In the genomic region with DNA sequence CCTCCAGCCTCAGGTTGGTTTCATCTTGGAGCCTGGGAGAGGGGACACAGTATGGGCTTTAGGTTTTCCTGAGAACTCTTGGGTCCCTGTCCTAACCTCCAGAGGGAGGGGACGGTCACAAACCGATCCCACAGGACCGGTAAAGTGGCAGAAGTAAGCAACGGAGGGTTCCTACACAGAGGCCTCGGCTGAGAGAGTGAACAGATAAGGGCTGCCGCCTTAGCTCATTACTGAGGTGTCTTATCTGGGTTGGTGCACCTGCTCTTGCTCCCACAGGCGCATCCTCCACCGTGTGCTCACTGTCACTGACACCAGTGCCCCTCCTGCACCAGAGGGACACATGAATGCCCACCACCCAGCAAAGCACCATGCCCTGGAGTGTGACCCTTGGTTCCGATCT, we compare ENCODE assay signal across 19 mouse cellular contexts. TPM values are rescaled to one million over a fixed set of nuclear protein-coding genes. Genes with fewer than 3 reads are reported as not detected.
DNase-seq lines count a peak whose midpoint lies in the region; ATAC-seq and TF ChIP-seq lines count a peak whose summit lies in the region.
"Had no signal": no experiment of that assay in that cellular context is flagged by ENCODE, and none has a peak within 500 bp of the region (broad histone marks: within the 10 kb centered on the region; RNA-seq: fewer than 3 reads in every experiment).

No protein-coding gene starts in this region.

- peak overlapping the region; percentile 67 for H3K9ac ChIP-seq in liver, postnatal 0 days (replicated peaks)
- H3K9ac ChIP-seq: embryonic facial prominence, embryonic 13.5 days; lung, embryonic 15.5 days had no signal

- no peak for TF ChIP-seq CTCF in G1E (IDR thresholded peaks at IDR 0.05; ENCODE audit: low read depth, low read length)
- TF ChIP-seq CTCF in liver, postnatal 0 days (IDR thresholded peaks at IDR 0.05; ENCODE audit: low read depth), result no peak

- no peaks in the 10 kb centered on the region for H3K9me3 ChIP-seq in G1E (replicated peaks)
- no peaks in the 10 kb centered on the region for H3K9me3 ChIP-seq in liver, postnatal 0 days (ENCODE audit: low read length)
- H3K9me3 ChIP-seq: embryonic facial prominence, embryonic 13.5 days; hindbrain, embryonic 10.5 days; lung, embryonic 15.5 days had no signal

- 47% methylated on average over 9 of the region's 9 CpGs for WGBS in liver, postnatal 0 days (ENCODE audit: insufficient replicate concordance)

- intact Hi-C loops in heart, postnatal 25 days (cut with DNase I), result no loop called here

- peak; percentile 28; the same call in 1 of the 2 replicates for ATAC-seq in G1E (ENCODE audit: extremely low read depth, insufficient number of reproducible peaks, low FRiP score, poor library complexity, severe bottlenecking)
- ATAC-seq in erythroblast, adult 5-6 weeks (replicated peaks; ENCODE audit: low FRiP score, poor library complexity, severe bottlenecking), result peak; percentile 82
- ATAC-seq in liver, postnatal 0 days, result peak; percentile 97
- ATAC-seq: activated CD4-positive, CD25-positive, alpha-beta regulatory T cell, adult 4 months had no signal

- DNase-seq in heart, adult 11 months, result peak; percentile 73
- no peak for DNase-seq in heart, postnatal 25 days (ENCODE audit: low spot score)
- DNase-seq in G1E (ENCODE audit: low spot score), result no peak
- peak; percentile 62 for DNase-seq in liver, postnatal 0 days
- no peak for DNase-seq in embryo, embryonic 10.5 days (ENCODE audit: low spot score)
- no peak for DNase-seq in layer of hippocampus, adult 8-10 months (ENCODE audit: low spot score in 2 of 2)
- DNase-seq in frontal cortex, postnatal 14 days (ENCODE audit: low spot score in 2 of 2), result no peak
- DNase-seq: cerebellum, postnatal 10 days; heart, adult 18-20 months; kidney, adult 8-10 months had no signal

- no peak overlapping the region; the same call in 1 of the 2 replicates for H3K4me3 ChIP-seq in G1E (ENCODE audit: low read depth, low read length)
- peak overlapping the region; percentile 44 for H3K4me3 ChIP-seq in liver, postnatal 0 days (ENCODE audit: low read depth, low read length)
- H3K4me3 ChIP-seq: embryonic facial prominence, embryonic 13.5 days; hindbrain, embryonic 10.5 days; lung, embryonic 15.5 days had no signal

- H3K36me3 ChIP-seq in G1E (replicated peaks), result no peaks in the 10 kb centered on the region
- no peaks in the 10 kb centered on the region for H3K36me3 ChIP-seq in liver, postnatal 0 days (replicated peaks; ENCODE audit: insufficient read depth, low read length)
- H3K36me3 ChIP-seq: embryonic facial prominence, embryonic 13.5 days; hindbrain, embryonic 10.5 days; lung, embryonic 15.5 days had no signal

- H3K4me1 ChIP-seq in G1E (ENCODE audit: insufficient read depth, low read depth, low read length), result peaks cover 31% of the 10 kb centered on the region
- H3K4me1 ChIP-seq in liver, postnatal 0 days (ENCODE audit: insufficient read depth), result peaks cover 16% of the 10 kb centered on the region

- H3K4me2 ChIP-seq in liver, postnatal 0 days (ENCODE audit: low read depth, low read length), result peak overlapping the region; percentile 89
- H3K4me2 ChIP-seq: embryonic facial prominence, embryonic 13.5 days; lung, embryonic 15.5 days had no signal

- peaks cover 69% of the 10 kb centered on the region for H3K27me3 ChIP-seq in G1E (ENCODE audit: insufficient read depth, low read length)
- H3K27me3 ChIP-seq in liver, postnatal 0 days (ENCODE audit: insufficient read depth, low read length), result peaks cover 29% of the 10 kb centered on the region

- peak overlapping the region; percentile 71 for H3K27ac ChIP-seq in liver, postnatal 0 days (ENCODE audit: low read depth)
- H3K27ac ChIP-seq: embryonic facial prominence, embryonic 13.5 days; hindbrain, embryonic 10.5 days; lung, embryonic 15.5 days had no signal

- peak; percentile 85 for TF ChIP-seq EP300 in liver, postnatal 0 days (IDR thresholded peaks at IDR 0.05; ENCODE audit: low read depth)

RNA-seq across cellular contexts. Expression of gene Gfap, which starts 4.9 kb away (rescaled TPM):
- under 1 TPM; 0.13 to 0.31 TPM for total RNA-seq in heart, postnatal 25 days (2021)
- not detected in 2 replicates for total RNA-seq in G1E (2014; fragmentation: Nextera tagmentation)
- total RNA-seq in G1E (2017), result 0.06 TPM in 1 of 2 replicates, not detected in the other
- polyA plus RNA-seq in G1E (2012), result not detected in 2 replicates
- total RNA-seq in erythroblast, adult 5-6 weeks (2015; ENCODE audit: low replicate concordance), result 26.9 and 33.2 TPM in 2 replicates
- total RNA-seq in erythroblast, adult 5-6 weeks (2017; ENCODE audit: low replicate concordance), result 46.3 and 50.4 TPM in 2 replicates
- polyA plus RNA-seq in liver, postnatal 0 days (2015; fragmentation: Nextera tagmentation; extraction: Ambion mirVana), result 3.6 and 3.8 TPM in 2 replicates
- total RNA-seq in layer of hippocampus, adult 8-10 months (2022), result 1,000 to 10,000 TPM in 2 of 4 experiments, 100 to 1,000 TPM in 2; 331 to 2,605 (median 1,138) TPM
- polyA plus RNA-seq: activated CD4-positive, CD25-positive, alpha-beta regulatory T cell, adult 4 months; hindbrain, embryonic 10.5 days had no signal

RNA-seq across cellular contexts. Expression of gene Fam187a, which starts 10.8 kb away (rescaled TPM):
- total RNA-seq in heart, postnatal 25 days (2021), result not detected
- not detected in 2 replicates for total RNA-seq in G1E (2014; fragmentation: Nextera tagmentation)
- total RNA-seq in G1E (2017), result 0.16 TPM in 1 of 2 replicates, not detected in the other
- polyA plus RNA-seq in G1E (2012), result not detected in 2 replicates
- total RNA-seq in erythroblast, adult 5-6 weeks (2015; ENCODE audit: low replicate concordance), result not detected in 2 replicates
- total RNA-seq in erythroblast, adult 5-6 weeks (2017; ENCODE audit: low replicate concordance), result not detected in 2 replicates
- not detected in 2 replicates for polyA plus RNA-seq in liver, postnatal 0 days (2015; fragmentation: Nextera tagmentation; extraction: Ambion mirVana)
- under 1 TPM in 1 of 4 experiments, not detected in 3; 0.33 TPM for total RNA-seq in layer of hippocampus, adult 8-10 months (2022)
- total RNA-seq: ES-E14; heart, adult 18-20 months; left cerebral cortex, postnatal 10 days had no signal
- polyA plus RNA-seq: activated CD4-positive, CD25-positive, alpha-beta regulatory T cell, adult 4 months; embryonic facial prominence, embryonic 13.5 days; hindbrain, embryonic 10.5 days; large intestine, adult 2 months; lung, embryonic 15.5 days; thymus, postnatal 0 days had no signal

RNA-seq across cellular contexts. Expression of gene Ccdc103, which starts 14.8 kb away (rescaled TPM):
- total RNA-seq in heart, postnatal 25 days (2021), result not detected
- total RNA-seq in G1E (2014; fragmentation: Nextera tagmentation) (0.87 TPM in 1 of 2 replicates, not detected in the other), G1E (2017) (0.23 and 0.87 TPM in 2 replicates)
- 0.09 TPM in 1 of 2 replicates, not detected in the other for polyA plus RNA-seq in G1E (2012)
- not detected in 2 replicates for total RNA-seq in erythroblast, adult 5-6 weeks (2015; ENCODE audit: low replicate concordance)
- not detected in 2 replicates for total RNA-seq in erythroblast, adult 5-6 weeks (2017; ENCODE audit: low replicate concordance)
- polyA plus RNA-seq in liver, postnatal 0 days (2015; fragmentation: Nextera tagmentation; extraction: Ambion mirVana), result 0.39 and 0.51 TPM in 2 replicates
- 1 to 10 TPM; 1.5 to 3.2 (median 1.9) TPM for total RNA-seq in layer of hippocampus, adult 8-10 months (2022)
- total RNA-seq: heart, adult 18-20 months had no signal

RNA-seq across cellular contexts. Expression of gene Eftud2, which starts 15.0 kb away (rescaled TPM):
- total RNA-seq in heart, postnatal 25 days (2021), result 10 to 100 TPM; 34.6 to 36.1 TPM
- total RNA-seq in G1E (2014; fragmentation: Nextera tagmentation), result 109 and 134 TPM in 2 replicates
- 171 and 175 TPM in 2 replicates for total RNA-seq in G1E (2017)
- polyA plus RNA-seq in G1E (2012), result 257 and 335 TPM in 2 replicates
- total RNA-seq in erythroblast, adult 5-6 weeks (2015; ENCODE audit: low replicate concordance), result 49.8 and 53.9 TPM in 2 replicates
- total RNA-seq in erythroblast, adult 5-6 weeks (2017; ENCODE audit: low replicate concordance), result 45.0 and 54.5 TPM in 2 replicates
- 39.0 and 45.5 TPM in 2 replicates for polyA plus RNA-seq in liver, postnatal 0 days (2015; fragmentation: Nextera tagmentation; extraction: Ambion mirVana)
- total RNA-seq in layer of hippocampus, adult 8-10 months (2022), result 100 to 1,000 TPM; 123 to 142 (median 133) TPM

RNA-seq across cellular contexts. Expression of gene Kif18b, which starts 29.1 kb away (rescaled TPM):
- under 1 TPM; 0.44 to 0.50 TPM for total RNA-seq in heart, postnatal 25 days (2021)
- total RNA-seq in G1E (2014; fragmentation: Nextera tagmentation) (58.4 and 76.2 TPM in 2 replicates), G1E (2017) (25.5 and 28.1 TPM in 2 replicates)
- polyA plus RNA-seq in G1E (2012), result 35.3 and 42.6 TPM in 2 replicates
- total RNA-seq in erythroblast, adult 5-6 weeks (2015; ENCODE audit: low replicate concordance), result 10.4 and 10.7 TPM in 2 replicates
- 18.1 TPM in 2 replicates for total RNA-seq in erythroblast, adult 5-6 weeks (2017; ENCODE audit: low replicate concordance)
- 3.2 and 3.4 TPM in 2 replicates for polyA plus RNA-seq in liver, postnatal 0 days (2015; fragmentation: Nextera tagmentation; extraction: Ambion mirVana)
- under 1 TPM in 3 of 4 experiments, not detected in 1; 0.14 to 0.29 (median 0.23) TPM for total RNA-seq in layer of hippocampus, adult 8-10 months (2022)

Comparison
In these comparisons a context has a peak if more than half of its experiments do, and no peak if none do; other contexts are left out.
1. DNase-seq: peak in heart, adult 11 months (single experiment) and liver, postnatal 0 days (single experiment); none in heart, postnatal 25 days (single experiment), G1E (single experiment), embryo, embryonic 10.5 days (single experiment), layer of hippocampus, adult 8-10 months (0 of 2) and frontal cortex, postnatal 14 days (0 of 2).
2. ATAC-seq: peak in every context shown above with its lines; median percentile 97 in liver, postnatal 0 days; 82 in erythroblast, adult 5-6 weeks; 28 in G1E.
3. RNA of gene Gfap, which starts 4.9 kb away (total RNA-seq): 331 to 2,605 TPM in layer of hippocampus, adult 8-10 months and 26.9 to 50.4 TPM in erythroblast, adult 5-6 weeks; 0.13 to 0.31 TPM in heart, postnatal 25 days and 0.06 TPM in G1E; every median in the first group is over 10 times any median in the second.